Mouse (Mus musculus) induced T-regulatory cell, adult 2 months (primary cell): ENCODE data around the gene Macrod1.

ENCODE experiments used
- DNase-seq: peaks from one replicate; pipeline ENCODE4 v3.0.0-alpha.2; 2012; ENCODE audit warnings: low read depth

Macrod1 gene

GRCm38 (mm10) chr19:7240291-7240690 is 183.7 kb downstream of the Macrod1 start:
- DNase-seq, result peak; percentile 50

GRCm38 (mm10) chr19:7240782-7241690 is 184.4 kb downstream of the Macrod1 start, which contains the start of gene Naa40:
Gene Naa40 (minus strand): TSS chr19:7241183.
- peak; percentile 97 for DNase-seq

GRCm38 (mm10) chr19:7246021-7246420 is 189.4 kb downstream of the Macrod1 start:
- DNase-seq, result no peak
